Mouse (Mus musculus) cerebellum, adult 9-10 months (tissue): ENCODE data around the gene Pgls.

Experiments used
- DNase-seq: peaks from one replicate; pipeline ENCODE4 v3.0.0; 2022

Gene Pgls

GRCm38 (mm10) chr8:71591471-71592373 is at the start of gene Pgls:
Gene Pgls, plus strand, starts transcription at chr8:71592176.
- DNase-seq, result peak; percentile 96

GRCm38 (mm10) chr8:71542632-71543343 is 49.2 kb upstream of the Pgls start, which contains the start of gene Mvb12a:
Gene Mvb12a, plus strand, starts transcription at chr8:71542922.
- DNase-seq, result peak; percentile 99

- peak; percentile 51 for DNase-seq
Measured at GRCm38 (mm10) chr8:71543755-71544154, 48.2 kb upstream of the Pgls start.

- no peak for DNase-seq
Measured at GRCm38 (mm10) chr8:71545053-71545452, 46.9 kb upstream of the Pgls start.

GRCm38 (mm10) chr8:71547590-71547989 is 44.4 kb upstream of the Pgls start:
- DNase-seq, result no peak

GRCm38 (mm10) chr8:71550754-71551153 is 41.2 kb upstream of the Pgls start:
- no peak for DNase-seq

- DNase-seq, result no peak
Measured at GRCm38 (mm10) chr8:71552770-71553169, 39.2 kb upstream of the Pgls start.

GRCm38 (mm10) chr8:71554001-71554400 is 38.0 kb upstream of the Pgls start:
- no peak for DNase-seq

GRCm38 (mm10) chr8:71554644-71555043 is 37.3 kb upstream of the Pgls start:
- DNase-seq, result no peak

- no peak for DNase-seq
Measured at GRCm38 (mm10) chr8:71558071-71558957, 33.7 kb upstream of the Pgls start, which contains the start of gene Tmem221. Gene Tmem221, minus strand, starts transcription at chr8:71558871.

GRCm38 (mm10) chr8:71558958-71559690 is 32.9 kb upstream of the Pgls start:
- no peak for DNase-seq

GRCm38 (mm10) chr8:71560071-71560470 is 31.9 kb upstream of the Pgls start:
- DNase-seq, result no peak

GRCm38 (mm10) chr8:71560765-71561164 is 31.2 kb upstream of the Pgls start:
- DNase-seq, result no peak

GRCm38 (mm10) chr8:71561401-71561800 is 30.6 kb upstream of the Pgls start:
- DNase-seq, result no peak

- peak; percentile 80 for DNase-seq
Measured at GRCm38 (mm10) chr8:71562751-71563150, 29.2 kb upstream of the Pgls start.

GRCm38 (mm10) chr8:71563992-71564391 is 28.0 kb upstream of the Pgls start:
- DNase-seq, result peak; percentile 40

GRCm38 (mm10) chr8:71566501-71566900 is 25.5 kb upstream of the Pgls start, which contains the start of gene Nxnl1:
Gene Nxnl1, minus strand, starts transcription at chr8:71566601.
- DNase-seq, result no peak

GRCm38 (mm10) chr8:71567587-71567986 is 24.4 kb upstream of the Pgls start:
- DNase-seq, result no peak

- DNase-seq, result peak; percentile 81
Measured at GRCm38 (mm10) chr8:71568387-71568937, 23.5 kb upstream of the Pgls start, which contains the start of gene Slc27a1. Gene Slc27a1, plus strand, starts transcription at chr8:71568882.

- no peak for DNase-seq
Measured at GRCm38 (mm10) chr8:71568941-71569340, 23.0 kb upstream of the Pgls start.
